Mouse (Mus musculus) stomach, postnatal 0 days (tissue): ENCODE results near the gene Mynn. TPM values are rescaled to one million over a fixed set of nuclear protein-coding genes. Genes with fewer than 3 reads are reported as not detected.

Experiments used
- ATAC-seq: fragments of 200-750 bp; cut with Nextera tagmentation; 2 replicates; pipeline ENCODE4 v1.8.0; 2017; ENCODE audit not compliant: low FRiP score, low TSS enrichment
- DNase-seq: peaks from one replicate; pipeline ENCODE4 v3.0.0-alpha.2; 2016; ENCODE audit warnings: low spot score
- H3K27ac ChIP-seq: fragments of 300-500 bp; sonication (generic); replicated peaks from 2 replicates; pipeline ENCODE4 v1.5.1; 2014; ENCODE audit warnings: mild to moderate bottlenecking, control low read depth
- H3K27me3 ChIP-seq: fragments of 300-500 bp; sonication (generic); 2 replicates; pipeline ENCODE4 v1.6.1; 2014; ENCODE audit warnings: low read length; ENCODE audit not compliant: control insufficient read depth, insufficient read depth
- H3K36me3 ChIP-seq: fragments of 300-500 bp; sonication (generic); 2 replicates; pipeline ENCODE4 v1.6.1; 2014; ENCODE audit warnings: low read length, mixed read lengths; ENCODE audit not compliant: control insufficient read depth, insufficient read depth
- H3K4me1 ChIP-seq: fragments of 300-500 bp; sonication (generic); replicated peaks from 2 replicates; pipeline ENCODE4 v1.6.1; 2014; ENCODE audit warnings: antibody characterized with exemption; ENCODE audit not compliant: control insufficient read depth, insufficient read depth
- H3K4me2 ChIP-seq: fragments of 300-500 bp; sonication (generic); replicated peaks from 2 replicates; pipeline ENCODE4 v1.6.1; 2014; ENCODE audit warnings: low read depth, mild to moderate bottlenecking, control low read depth, moderate library complexity
- H3K4me3 ChIP-seq: fragments of 300-500 bp; sonication (generic); 2 replicates; pipeline ENCODE4 v1.5.1; 2014; ENCODE audit warnings: low read depth, low read length, control low read depth
- H3K9ac ChIP-seq: fragments of 300-500 bp; sonication (generic); 2 replicates; pipeline ENCODE4 v1.6.1; 2014; ENCODE audit warnings: mild to moderate bottlenecking, low read length, control low read depth, mixed read lengths
- H3K9me3 ChIP-seq: fragments of 300-500 bp; sonication (generic); 2 replicates; pipeline ENCODE4 v1.6.1; 2016; ENCODE audit warnings: low read length; ENCODE audit not compliant: control insufficient read depth
- CTCF ChIP-seq: IDR thresholded peaks from 2 replicates; pipeline ENCODE4 v1.5.1; 2016; ENCODE audit warnings: antibody characterized with exemption, low read depth, mild to moderate bottlenecking, moderate library complexity
- EP300 ChIP-seq: optimal IDR thresholded peaks from 2 replicates; pipeline ENCODE3; 2016; ENCODE audit warnings: antibody characterized with exemption
- WGBS: fragments of 180-500 bp; shearing (Covaris S2); extraction: QIAGEN DNeasy Blood & Tissue Kit; methylation state at CpG from one replicate; pipeline ENCODE4 v1.1.7; 2014; 5-methylcytosine and 5-hydroxymethylcytosine counted together
- polyA plus RNA-seq: library from polyadenylated mRNA; unstranded; fragments of >200 nt; fragmentation: Nextera tagmentation; extraction: Ambion mirVana; gene quantifications from 2 replicates; pipeline ENCODE4 v1.2.1, GENCODE M21; 2015

Gene Mynn
- polyA plus RNA-seq, 1 experiment from 2014 or later: 11.2 TPM

- Histone ChIP-seq H3K4me3 (no peak overlapping the region), H3K27ac (no peak overlapping the region), H3K9me3 (no peaks in the 10 kb centered on the region), H3K4me2 (no peak overlapping the region), H3K4me1 (no peaks in the 10 kb centered on the region), H3K27me3 (no peaks in the 10 kb centered on the region), H3K36me3 (peaks cover 26% of the 10 kb centered on the region), H3K9ac (no peak overlapping the region)
- WGBS: 91% methylated on average over 4 of the region's 4 CpGs
- TF ChIP-seq CTCF: no peak
- TF ChIP-seq EP300: no peak
- DNase-seq (no peak), ATAC-seq (no peak)
These were observed 9.1 kb downstream of the Mynn start for GRCm38 (mm10) chr3:30610930-30611329.

- no peaks in the 10 kb centered on the region for H3K4me1 ChIP-seq
- ATAC-seq (no peak), DNase-seq (no peak)
- H3K4me2 ChIP-seq: no peak overlapping the region
- no peaks in the 10 kb centered on the region for H3K9me3 ChIP-seq
- no peak overlapping the region for H3K27ac ChIP-seq
- H3K36me3 ChIP-seq: peaks cover 16% of the 10 kb centered on the region
- H3K9ac ChIP-seq: no peak overlapping the region
- H3K27me3 ChIP-seq: no peaks in the 10 kb centered on the region
- no peak overlapping the region for H3K4me3 ChIP-seq
- TF ChIP-seq CTCF (no peak), EP300 (no peak)
- 75% methylated on average over 8 of the region's 8 CpGs for WGBS
These were observed 18.3 kb downstream of the Mynn start for GRCm38 (mm10) chr3:30620132-30620531.

GRCm38 (mm10) chr3:30633681-30634080, 31.8 kb downstream of the Mynn start:
- ATAC-seq (no peak), DNase-seq (no peak)
- H3K9me3 ChIP-seq: no peaks in the 10 kb centered on the region
- no peak overlapping the region for H3K4me2 ChIP-seq
- no peak overlapping the region for H3K9ac ChIP-seq
- H3K36me3 ChIP-seq: no peaks in the 10 kb centered on the region
- H3K27me3 ChIP-seq: no peaks in the 10 kb centered on the region
- TF ChIP-seq CTCF (peak; percentile 45), EP300 (no peak)
- WGBS: 56% methylated on average over 3 of the region's 3 CpGs
- H3K27ac ChIP-seq: no peak overlapping the region
- no peaks in the 10 kb centered on the region for H3K4me1 ChIP-seq
- no peak overlapping the region for H3K4me3 ChIP-seq

- TF ChIP-seq EP300: no peak
- peak; percentile 34 for TF ChIP-seq CTCF
- H3K4me1 ChIP-seq: no peaks in the 10 kb centered on the region
- no peaks in the 10 kb centered on the region for H3K27me3 ChIP-seq
- no peaks in the 10 kb centered on the region for H3K36me3 ChIP-seq
- 76% methylated on average over 4 of the region's 4 CpGs for WGBS
- no peak overlapping the region for H3K27ac ChIP-seq
- H3K4me3 ChIP-seq: no peak overlapping the region
- ATAC-seq: no peak
- DNase-seq: no peak
- H3K9me3 ChIP-seq: no peaks in the 10 kb centered on the region
- H3K4me2 ChIP-seq: no peak overlapping the region
- H3K9ac ChIP-seq: no peak overlapping the region
These were observed 33.8 kb downstream of the Mynn start for GRCm38 (mm10) chr3:30635629-30636028.

GRCm38 (mm10) chr3:30644207-30644606, 42.3 kb downstream of the Mynn start, which contains the start of gene Lrriq4:
Gene Lrriq4, plus strand, starts transcription at chr3:30644507.
- WGBS: 70% methylated on average over 2 of the region's 2 CpGs
- ATAC-seq (no peak), DNase-seq (no peak)
- no peak for TF ChIP-seq CTCF
- Histone ChIP-seq H3K36me3 (no peaks in the 10 kb centered on the region), H3K4me1 (no peaks in the 10 kb centered on the region), H3K27ac (no peak within 1 kb of the TSS), H3K9me3 (no peaks in the 10 kb centered on the region), H3K27me3 (no peaks in the 10 kb centered on the region), H3K9ac (no peak within 1 kb of the TSS), H3K4me3 (no peak within 1 kb of the TSS), H3K4me2 (no peak within 1 kb of the TSS)

GRCm38 (mm10) chr3:30646761-30647160, 44.9 kb downstream of the Mynn start:
- Histone ChIP-seq H3K9ac (no peak overlapping the region), H3K36me3 (no peaks in the 10 kb centered on the region), H3K27ac (no peak overlapping the region), H3K27me3 (no peaks in the 10 kb centered on the region), H3K4me2 (no peak overlapping the region), H3K9me3 (no peaks in the 10 kb centered on the region), H3K4me3 (no peak overlapping the region), H3K4me1 (no peaks in the 10 kb centered on the region)
- WGBS: 50% methylated on average over 8 of the region's 8 CpGs
- no peak for DNase-seq
- ATAC-seq: no peak
- no peak for TF ChIP-seq CTCF
- TF ChIP-seq EP300: no peak
